Mouse (Mus musculus): ENCODE measurements at regions not wholly inside any gene's neighbourhood (a gene's known extent, or its start where the extent isn't known, plus 50 kb on each side); places are given as distances from the start of the nearest gene placed in this dataset.

DNA sequence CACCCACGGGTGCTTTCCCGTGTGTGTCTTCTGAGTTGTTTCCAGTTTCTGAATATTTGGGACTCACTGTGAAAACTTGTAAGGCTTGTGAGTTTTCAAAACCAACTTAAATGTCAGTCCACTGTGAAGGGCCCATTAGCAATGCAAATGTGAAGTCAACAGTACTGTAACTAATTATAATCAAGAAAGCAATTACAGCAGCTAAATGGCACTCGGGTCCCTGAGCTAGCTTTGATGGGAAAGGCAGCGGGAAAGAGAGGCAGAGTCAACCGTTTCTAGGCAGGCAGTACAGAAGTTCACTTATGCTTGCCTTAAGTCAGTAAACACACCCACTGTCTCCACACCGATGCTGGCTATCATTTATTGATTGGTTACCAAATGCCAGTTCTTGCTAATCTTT is 221.9 kb downstream of the Klf5 start:
- no peak for DNase-seq (ENCODE audit: low read depth, low spot score)

- no peak for DNase-seq (ENCODE audit: low read depth, low spot score)
These were observed 223.5 kb downstream of the Klf5 start for GRCm38 (mm10) chr14:99521954-99522523.

- no peak for DNase-seq (ENCODE audit: low read depth, low spot score)
These were observed 237.3 kb downstream of the Klf5 start for GRCm38 (mm10) chr14:99535781-99536180.

DNA sequence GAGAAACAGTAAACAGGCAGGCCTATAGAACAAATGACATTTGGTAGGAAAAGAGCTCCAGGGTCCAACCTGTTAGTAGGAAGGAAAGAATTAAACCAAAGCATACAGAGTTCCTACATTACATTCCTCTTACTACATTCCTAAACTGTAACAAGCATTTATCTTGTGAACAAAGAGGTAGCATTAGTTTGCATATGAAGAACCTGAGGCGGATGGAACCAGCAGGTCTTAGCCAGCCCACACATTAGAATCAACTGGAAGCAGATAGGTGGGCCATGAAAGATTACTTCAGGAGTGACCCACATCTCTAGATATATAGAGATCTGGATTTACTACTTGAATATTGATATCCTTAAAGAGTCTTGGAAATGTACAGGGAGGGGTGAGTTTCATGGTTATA is 238.8 kb downstream of the Klf5 start:
- no peak for DNase-seq (ENCODE audit: low read depth, low spot score)

DNA sequence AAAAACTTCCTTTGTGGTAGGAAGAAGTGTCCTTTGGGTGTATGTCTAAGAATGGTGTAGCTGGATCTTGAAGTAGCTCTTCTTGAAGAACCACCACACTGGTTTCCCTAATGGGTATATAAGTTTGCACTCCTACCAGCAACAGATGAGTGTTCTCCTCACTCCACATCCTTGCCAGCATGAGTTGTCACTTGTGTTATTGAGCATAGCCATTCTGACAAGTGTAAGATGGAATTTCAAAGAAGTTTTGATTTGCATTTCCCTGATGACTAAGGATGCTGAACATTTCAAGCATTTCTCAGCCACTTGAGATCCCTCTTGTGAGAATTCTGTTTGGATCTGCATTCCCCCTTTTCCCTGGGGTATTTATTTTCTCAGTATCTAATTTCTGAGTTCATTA is 243.2 kb downstream of the Klf5 start:
- DNase-seq (ENCODE audit: low read depth, low spot score), result no peak

DNA sequence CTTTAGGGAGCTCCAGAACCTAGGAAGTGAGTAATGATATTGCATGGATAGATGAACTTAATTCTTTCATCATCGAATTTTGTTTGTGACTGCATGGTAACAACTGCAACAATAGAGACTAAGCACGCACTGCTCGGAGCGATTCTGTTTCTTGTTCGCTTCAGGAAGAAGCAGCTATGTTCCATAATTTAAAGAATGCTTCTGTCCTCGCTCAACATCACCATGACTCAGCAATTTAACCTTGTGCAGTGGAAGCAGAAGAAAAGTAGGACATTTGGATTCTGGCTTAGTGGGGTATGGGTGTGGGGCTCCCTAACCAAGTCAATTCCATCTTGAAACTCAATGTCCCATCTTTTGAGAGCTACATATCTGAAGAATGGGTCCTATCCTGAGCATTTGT is 249.4 kb downstream of the Klf5 start:
- no peak for DNase-seq (ENCODE audit: low read depth, low spot score)

GRCm38 (mm10) chr14:99548363-99549248 is 250.1 kb downstream of the Klf5 start:
- DNase-seq (ENCODE audit: low read depth, low spot score), result peak; percentile 1

DNA sequence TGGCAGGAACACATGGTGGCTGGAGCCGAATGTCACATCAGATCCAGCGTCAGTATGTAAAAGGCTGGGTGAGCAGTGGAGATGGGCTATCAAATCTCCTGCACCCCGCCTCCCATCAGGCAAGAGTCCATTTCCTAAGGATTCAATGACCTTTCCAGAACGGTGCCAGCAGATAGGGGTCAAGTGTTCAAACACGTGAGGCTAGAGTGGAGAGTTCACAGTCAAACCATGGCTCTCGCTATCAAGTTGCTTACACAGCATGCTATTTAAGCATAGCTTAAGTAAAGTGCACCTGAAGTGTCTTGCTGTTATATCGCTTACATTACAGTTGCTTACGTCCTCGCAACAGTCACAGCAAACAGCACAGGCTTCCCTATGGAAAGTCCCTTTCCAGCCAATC is 265.5 kb downstream of the Klf5 start:
- DNase-seq (ENCODE audit: low read depth, low spot score), result no peak

DNA sequence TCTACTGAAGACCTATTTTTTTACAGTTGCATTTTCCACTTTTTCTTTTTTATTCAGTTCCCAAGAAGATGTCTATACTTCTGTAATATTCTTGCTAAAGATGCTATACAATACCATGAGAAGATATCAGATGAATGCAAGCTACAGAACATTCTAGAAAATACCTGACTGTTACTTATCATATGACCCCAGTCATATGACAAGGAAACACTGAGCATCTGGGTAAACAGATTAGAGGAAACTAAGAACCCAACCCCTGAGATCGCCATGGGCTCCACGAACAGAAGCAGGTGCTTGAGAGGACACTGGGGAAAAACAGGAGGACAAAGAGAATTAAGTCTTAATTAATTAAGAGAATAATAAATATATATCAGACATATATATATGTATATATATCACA is 275.7 kb downstream of the Klf5 start:
- no peak for DNase-seq (ENCODE audit: low read depth, low spot score)

GRCm38 (mm10) chr14:99578665-99579064 is 280.2 kb downstream of the Klf5 start:
- DNase-seq (ENCODE audit: low read depth, low spot score), result no peak

DNA sequence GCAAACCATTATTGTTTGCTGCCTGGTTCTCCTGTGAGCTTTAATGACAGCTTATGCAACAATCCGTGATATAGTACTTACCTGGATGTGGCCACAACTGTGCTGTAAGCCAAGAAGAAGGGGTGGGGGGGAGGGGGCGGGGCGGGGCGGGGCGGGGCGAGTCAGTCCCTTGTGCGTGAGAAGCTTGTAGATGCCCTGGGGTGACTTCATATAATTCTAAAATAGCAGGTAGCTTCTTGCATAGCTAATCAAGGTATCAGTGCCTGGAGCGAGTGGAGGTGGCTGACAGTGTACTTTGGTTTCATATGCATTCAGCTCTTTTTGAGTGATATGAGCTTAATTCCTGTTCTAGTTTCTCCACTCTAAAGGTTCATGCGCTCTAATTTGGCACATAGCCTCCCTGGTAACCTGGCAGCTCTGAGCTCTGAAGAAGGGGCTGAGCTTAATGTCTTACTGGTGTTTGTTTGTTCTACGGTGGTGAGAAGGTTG is 280.8 kb downstream of the Klf5 start:
- no peak for DNase-seq (ENCODE audit: low read depth, low spot score)

GRCm38 (mm10) chr14:99579765-99580266 is 281.3 kb downstream of the Klf5 start:
- DNase-seq (ENCODE audit: low read depth, low spot score), result no peak

GRCm38 (mm10) chr14:99584144-99584543 is 285.7 kb downstream of the Klf5 start:
- DNase-seq (ENCODE audit: low read depth, low spot score), result no peak

- no peak for DNase-seq (ENCODE audit: low read depth, low spot score)
These were observed 287.5 kb downstream of the Klf5 start for GRCm38 (mm10) chr14:99586029-99586428.

DNA sequence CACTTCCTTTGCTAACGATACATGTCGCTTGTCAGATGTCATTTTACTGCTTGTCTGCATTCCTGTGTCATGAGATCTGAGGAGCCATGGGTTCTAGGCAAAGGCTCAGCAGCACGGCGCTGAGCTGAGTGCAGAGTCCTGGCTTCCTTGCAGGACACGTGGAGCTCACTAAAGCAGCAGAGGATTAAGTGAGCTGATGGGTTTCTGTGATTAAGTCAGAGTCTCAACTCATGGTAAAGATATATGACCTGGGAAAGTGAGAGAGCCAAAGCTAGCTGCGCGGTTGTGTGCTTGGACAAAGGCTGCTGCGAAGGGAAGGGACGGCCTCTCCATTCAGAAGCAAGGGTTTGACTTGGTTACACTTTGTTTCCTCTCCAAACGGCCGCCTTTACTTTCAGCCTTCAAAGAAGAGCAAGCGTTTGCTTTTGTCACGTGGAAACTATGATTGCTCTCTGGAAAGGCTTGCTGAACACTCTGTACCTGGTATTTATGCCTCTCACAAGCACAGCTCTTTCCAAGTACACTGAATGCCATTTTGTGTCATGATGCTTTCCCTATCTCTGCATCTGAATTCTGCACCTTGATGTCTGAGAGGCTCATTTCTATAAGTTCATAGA is 292.5 kb downstream of the Klf5 start:
- DNase-seq (ENCODE audit: low read depth, low spot score), result no peak

- DNase-seq (ENCODE audit: low read depth, low spot score), result no peak
These were observed 294.4 kb downstream of the Klf5 start for GRCm38 (mm10) chr14:99592922-99593321.

DNA sequence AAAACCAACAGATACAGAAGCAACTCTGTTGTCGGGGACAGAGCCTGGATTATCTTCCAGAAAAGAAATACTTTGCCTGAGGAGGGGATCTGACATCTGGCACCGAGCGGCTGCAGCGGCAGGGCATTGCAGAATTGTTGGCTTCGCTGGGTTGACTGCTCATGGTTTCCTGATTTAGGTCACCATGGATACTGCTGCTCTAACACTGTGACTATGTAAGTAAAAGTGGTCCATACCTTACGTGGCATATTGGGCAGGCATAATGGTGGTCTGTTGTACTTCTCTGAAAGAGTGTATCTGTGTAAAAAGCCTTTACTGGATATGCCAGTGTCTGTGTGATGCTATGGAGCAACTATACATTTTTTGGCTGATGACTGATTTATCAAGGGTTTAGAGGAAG is 295.4 kb downstream of the Klf5 start:
- no peak for DNase-seq (ENCODE audit: low read depth, low spot score)

DNA sequence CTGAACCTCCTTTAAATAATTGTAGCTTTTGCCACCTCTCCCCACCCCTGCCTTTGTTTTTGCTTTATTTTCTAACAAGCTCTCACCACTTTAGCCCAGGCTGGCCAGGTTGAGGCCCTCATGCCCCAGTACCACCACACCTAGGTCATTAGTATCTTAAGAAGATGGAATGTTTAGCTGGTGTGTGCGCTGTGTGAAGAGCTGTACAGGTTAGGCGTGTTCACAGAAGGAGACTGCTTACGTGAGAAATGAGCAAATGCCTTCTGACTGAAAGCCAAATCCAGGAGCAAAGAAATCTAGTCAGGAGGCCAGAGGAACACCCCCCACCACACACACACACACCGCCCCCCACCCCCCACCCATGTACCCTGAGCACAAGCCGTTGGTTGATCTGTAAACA is 303.4 kb downstream of the Klf5 start:
- no peak for DNase-seq (ENCODE audit: low read depth, low spot score)

GRCm38 (mm10) chr14:99603257-99603656 is 304.8 kb downstream of the Klf5 start:
- DNase-seq (ENCODE audit: low read depth, low spot score), result no peak

DNA sequence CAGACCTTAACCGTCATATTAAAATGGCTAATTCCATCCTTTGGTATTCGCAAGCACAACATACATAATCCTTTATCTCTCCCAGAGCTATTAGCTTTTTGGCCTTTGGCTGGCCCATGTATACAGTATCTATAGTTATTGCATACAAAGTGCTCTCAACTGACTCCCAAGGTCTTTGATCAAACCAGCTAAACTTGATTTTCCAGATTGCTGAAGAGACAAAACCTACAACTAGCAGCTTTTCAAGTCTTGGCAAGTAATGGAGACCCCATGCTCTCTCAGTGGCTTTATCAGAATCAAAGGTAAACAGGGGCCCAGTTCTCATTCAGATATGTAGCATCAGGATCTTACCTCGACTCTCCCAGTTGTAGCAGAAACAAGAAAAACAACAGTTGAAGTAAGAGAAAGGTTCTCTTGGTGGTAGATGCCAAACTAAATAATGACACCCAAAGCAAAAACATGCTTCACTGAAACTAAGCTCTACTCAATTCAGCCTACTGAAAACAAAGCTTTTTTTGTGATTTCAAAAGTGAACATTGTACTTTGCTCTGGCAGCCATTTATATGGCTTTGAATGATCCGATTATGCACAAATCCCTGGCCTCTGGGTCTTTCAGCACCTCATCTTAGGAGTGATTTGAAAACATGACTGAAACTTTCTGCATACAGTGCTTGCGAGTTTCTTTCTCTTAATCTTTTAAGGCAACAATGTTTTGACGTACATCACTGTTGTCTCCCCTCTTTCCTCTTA is 307.0 kb downstream of the Klf5 start:
- no peak for DNase-seq (ENCODE audit: low read depth, low spot score)

GRCm38 (mm10) chr14:99609003-99609402 is 310.5 kb downstream of the Klf5 start:
- DNase-seq (ENCODE audit: low read depth, low spot score), result no peak

- DNase-seq (ENCODE audit: low read depth, low spot score), result no peak
These were observed 312.9 kb downstream of the Klf5 start for GRCm38 (mm10) chr14:99611435-99611834.

Data from forelimb bud, embryonic 11.5 days (tissue).